Mouse (Mus musculus): ENCODE measurements around the gene Lcn12. TPM values are rescaled to one million over a fixed set of nuclear protein-coding genes. Genes with fewer than 3 reads are reported as not detected.
A peak's percentile ranks its signal among the peaks of the same experiment; 100 is the strongest.

Lcn12 gene
- not detected for polyA plus RNA-seq (2017; shearing (Covaris generic))

DNA sequence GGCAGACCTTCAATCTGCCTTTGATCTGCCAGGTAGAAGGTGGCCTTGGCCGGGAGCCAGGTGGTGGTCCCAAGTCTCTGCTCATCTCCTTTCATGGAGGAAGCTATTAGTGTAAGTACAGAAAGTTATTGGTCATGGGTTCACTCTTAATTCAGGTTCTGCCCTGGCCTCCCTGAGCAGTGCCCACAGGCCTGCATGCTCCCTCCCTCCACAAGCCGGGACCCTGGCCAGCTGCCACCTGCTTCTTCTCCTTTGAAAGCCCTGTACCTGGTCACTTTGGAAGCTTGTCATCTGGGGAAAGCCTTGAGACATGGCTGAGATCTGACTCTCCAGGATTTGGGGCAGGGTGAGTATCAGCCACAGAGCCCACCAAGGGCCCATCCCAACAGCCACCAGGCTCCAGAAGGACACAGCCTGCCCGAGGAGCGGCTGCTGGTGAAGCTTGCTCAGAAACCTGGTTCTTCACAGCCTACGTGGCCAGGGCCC lies at the start of gene Lcn12:
Gene Lcn12, minus strand, starts transcription at position 436 of the 486 bp plus-strand sequence.
- ATAC-seq, result no peak

DNA sequence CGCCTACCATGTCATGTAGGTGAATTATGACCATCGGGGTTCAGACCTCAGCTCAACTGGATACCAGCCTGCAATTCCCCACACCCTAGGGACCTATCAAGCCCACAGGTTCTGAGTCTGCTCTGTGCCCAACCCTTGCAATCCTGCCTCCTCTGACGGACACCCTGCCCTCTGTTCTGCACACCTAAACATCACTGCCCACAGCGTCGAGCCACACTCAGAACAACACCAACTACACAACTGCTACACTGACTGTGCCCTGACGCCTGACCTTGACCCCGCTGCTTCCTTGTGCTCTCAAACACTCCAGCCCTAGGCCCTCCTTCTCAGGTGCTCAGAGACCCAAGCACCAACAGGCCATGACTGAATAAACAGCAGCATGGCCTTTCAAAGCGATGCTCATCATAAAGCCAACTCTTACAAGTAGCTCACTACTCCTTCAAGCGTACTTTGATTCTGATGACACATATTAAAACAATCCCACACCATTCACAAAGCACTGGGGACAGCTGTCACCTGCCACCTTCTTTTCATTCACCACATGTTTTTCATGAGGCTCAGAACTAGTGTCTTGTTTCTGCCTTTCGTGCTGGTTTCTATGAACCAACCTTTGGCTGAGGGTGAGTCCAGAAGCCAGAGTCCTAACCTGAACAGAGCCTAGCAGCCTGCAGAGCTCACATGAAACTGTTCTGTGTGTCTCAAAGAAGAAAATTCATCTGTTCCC lies 48.1 kb upstream of the Lcn12 start:
- ATAC-seq, result no peak

DNA sequence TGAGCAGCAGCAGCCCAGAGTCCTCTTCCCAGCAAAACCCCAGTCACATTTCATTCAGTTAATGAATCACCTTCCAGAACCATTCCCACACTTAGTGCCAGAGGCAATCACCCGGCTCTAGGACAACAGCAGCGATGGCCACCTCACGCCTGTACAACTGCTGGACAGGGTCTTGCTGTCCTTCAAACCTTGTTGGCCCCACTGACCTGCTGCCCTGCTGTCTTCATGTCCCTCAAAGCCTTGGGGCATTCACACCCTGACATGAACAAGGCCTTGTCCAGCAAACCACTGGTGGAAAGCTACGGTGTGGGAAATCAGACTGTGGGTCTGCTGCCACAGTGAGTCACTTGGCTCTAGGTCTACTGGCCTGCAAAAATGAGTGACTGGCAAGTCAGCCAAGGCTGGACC lies 46.8 kb upstream of the Lcn12 start:
- ATAC-seq, result no peak

DNA sequence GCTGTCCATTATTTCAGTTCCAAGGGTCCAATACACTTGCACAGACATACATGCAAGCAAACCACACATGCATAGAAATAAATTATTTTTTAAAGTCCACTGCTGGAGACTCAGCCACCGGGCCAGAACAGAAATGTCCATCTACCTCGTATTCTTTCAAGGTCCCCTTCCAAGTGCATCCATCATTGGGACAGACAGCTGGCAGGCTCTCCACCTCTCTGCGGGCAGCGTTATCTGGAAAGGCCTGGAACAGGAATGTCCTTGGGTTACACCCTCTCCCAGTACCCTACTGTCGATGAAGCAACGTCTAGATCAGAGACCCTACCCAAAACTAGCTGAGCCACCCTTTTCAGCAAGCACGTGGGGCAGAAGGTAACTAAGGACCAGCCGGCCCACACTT lies 42.8 kb upstream of the Lcn12 start:
- ATAC-seq, result no peak

DNA sequence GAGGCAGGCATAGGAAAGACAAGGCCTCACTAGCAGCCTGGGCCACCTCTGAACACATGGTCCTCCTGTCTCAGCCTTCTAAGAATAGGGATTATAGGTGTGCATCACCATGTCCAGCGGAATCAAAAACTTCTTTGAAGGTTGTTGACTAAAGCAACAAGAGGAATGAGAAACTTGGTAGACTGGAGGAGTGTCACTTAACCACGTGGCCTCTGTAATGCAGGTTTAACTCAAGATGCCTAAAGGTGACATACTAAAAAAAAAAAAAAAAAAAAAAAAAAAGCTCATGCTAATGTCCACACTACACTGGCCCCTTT lies 41.1 kb upstream of the Lcn12 start:
- ATAC-seq, result no peak

DNA sequence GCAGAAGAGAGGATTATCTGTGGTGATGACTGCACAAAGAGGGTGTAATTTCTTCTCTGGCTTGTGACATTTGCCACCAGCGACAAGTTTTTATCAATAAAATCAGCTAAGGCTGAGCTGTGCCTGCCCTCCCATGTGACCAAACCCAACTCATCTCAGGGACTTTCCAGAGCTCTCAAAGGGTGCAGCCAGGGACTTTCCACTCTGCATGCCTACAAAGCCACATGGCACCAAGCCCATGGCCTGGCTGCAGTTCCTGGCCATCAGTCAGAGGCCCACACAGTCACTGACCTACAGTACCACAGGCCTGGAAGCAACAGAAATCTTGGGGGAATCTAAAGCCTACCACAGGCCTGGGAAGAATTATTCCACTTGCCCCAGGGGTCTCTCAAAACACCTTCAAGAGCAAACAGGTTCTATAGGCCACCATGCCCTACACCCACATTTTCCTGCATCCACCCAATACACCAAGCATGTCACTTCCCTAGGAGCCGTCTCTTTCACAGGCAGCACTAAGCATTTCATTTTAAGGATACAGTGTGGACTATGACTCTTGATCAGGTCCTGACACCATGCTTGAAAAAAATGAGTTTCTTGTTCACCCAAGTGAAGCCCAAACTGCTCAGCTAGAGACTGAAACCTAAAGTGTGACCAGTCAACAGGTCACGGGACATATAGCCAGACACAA lies 40.6 kb upstream of the Lcn12 start:
- ATAC-seq, result peak; percentile 90

DNA sequence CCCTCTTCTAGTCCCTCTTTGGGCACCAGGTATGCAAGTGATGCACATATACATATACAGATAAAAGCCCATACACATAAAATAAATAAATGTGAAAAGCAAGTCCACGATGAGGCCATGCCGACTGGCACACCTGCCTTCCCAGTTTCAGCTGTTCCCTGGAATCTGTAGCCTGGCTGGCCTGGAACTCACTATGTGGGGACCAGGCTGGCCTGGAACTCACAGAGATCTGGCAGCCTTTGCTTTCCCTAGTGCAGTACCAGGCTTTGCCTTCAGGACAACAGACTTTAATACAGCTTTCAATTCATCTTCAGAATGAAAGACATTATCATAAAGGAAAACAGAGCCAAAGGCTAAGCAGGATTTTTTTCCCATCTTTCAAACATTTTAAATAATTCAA lies 40.0 kb upstream of the Lcn12 start:
- ATAC-seq, result peak; percentile 25

DNA sequence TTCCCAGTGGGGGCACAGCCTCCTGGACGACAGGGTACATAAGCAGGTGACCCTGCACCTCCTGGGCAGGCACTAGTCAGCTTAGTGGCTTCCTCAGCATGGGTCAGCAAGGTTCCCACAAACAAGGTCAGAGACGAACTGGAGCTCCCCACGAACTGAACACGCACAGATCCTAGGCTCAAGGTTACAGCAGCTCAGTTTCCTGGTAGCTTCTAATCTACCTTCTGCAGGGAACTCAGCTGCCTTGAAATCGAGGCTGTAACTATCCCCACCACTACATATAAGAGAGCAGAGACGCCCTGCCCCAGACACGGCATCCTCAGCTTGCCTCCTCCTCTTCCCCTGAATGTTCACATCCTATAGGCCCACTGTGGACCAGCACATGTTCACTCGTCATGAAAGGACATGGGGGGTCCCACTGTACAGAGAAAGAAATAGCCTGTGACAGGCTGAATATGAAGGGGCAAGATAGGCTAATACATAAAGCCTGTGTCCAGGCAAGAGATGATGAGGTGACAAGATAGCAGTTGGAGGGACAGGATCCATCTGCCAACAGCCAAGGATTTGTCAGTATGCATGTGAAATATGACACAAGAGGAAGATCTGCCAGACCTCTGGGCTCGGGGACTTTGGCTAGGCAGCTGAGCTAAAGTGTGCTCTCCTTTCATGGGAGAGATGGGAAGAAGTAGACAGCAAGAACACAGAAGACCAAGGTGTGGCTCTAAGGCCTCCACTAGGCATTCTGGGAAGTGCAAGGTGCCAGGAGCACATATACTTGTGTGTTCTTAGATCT lies 33.0 kb upstream of the Lcn12 start:
- ATAC-seq, result no peak

DNA sequence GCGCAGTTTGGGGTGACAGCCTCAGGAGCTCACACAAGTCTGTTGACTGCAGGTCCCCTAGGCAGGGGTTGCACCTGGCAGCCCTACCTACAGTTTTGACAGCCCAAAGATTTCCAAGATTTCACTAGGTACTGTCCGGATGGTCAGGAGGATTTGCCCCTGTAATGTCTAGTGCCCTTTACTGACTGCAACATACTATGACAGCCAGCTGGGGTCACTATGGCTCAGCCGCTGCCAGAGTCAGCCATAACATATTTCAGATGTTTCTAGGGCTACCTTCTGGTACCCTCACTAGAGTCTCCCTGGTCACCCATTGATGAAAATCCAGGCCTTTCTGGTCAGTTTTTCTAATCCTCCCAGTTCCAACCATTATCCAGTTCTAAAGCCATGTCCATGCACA lies 16.2 kb upstream of the Lcn12 start:
- no peak for ATAC-seq

DNA sequence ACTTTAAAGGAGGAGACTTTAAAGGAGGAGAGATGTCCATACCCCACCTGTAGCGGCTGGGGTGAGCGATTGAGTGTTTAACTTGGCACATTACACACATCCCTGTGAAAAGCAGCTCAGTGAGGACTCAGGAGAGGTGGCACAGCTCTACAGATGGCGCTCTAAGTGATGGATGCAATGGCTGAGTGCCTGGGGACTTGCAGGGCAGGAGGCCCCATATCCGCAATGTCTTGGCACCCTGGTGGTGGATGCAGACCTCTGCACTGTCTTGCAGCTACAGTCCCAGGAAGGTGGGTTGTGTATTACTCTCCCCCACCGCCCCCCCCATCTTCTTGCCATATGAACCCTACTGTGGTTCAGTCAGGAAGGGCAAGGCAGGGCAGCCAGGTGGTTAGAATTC lies 13.3 kb upstream of the Lcn12 start:
- peak; percentile 40 for ATAC-seq

DNA sequence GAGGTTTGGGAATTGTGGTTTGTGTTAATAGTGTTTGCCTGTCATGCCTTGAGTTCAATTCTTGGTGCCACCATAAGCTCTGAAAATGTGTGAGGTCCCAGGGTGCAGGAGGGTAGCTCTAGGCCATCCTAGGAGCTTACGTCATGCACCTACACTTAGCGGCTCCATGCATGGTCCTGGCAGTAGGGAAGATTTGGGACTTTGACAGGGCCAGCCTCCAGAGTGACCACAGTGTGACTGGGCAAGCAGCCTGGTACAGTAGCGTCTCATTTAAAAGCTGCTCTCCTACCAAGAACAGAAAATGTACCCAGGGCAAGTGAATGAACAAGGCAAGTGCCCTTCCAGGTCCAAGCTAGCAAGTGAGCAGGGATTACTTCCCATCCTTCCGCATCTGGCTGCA lies 12.1 kb upstream of the Lcn12 start:
- no peak for ATAC-seq

DNA sequence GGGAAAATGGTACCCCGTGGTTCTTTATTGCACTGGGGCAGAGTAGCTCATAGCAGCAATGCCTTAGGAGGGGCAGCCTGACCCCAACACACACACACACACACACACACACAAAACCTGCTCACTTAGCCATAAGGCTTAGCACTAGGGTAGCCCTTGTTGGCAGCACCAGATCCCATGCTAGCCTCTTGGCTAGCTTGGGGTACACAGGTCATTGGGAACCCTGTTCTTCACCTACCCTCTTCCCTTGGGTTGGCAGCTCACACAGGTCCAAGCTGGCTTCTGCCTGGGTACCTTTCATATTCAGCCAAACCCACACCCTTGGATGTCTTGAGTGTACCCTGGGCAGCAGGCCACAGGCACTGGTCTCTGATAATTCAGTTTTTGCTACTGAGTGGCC lies 11.3 kb upstream of the Lcn12 start:
- no peak for ATAC-seq

DNA sequence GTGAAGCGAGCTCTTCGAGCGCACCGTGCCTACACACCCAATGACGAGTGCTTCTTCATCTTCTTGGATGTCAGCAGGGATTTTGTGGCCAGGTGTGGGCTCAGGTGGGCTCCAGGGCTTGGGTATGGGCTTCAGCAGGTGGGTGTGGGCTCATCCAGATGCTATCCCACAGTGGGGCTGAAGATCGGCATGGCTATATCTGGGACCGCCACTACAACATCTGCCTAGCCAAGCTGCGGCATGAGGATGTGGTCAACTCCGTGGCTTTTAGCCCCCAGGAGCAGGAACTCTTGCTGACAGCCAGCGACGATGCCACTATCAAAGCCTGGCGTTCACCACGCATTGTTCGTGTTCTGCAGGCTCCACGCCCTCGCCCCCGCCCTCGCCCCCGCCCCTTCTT lies 10.8 kb upstream of the Lcn12 start:
- ATAC-seq, result no peak

DNA sequence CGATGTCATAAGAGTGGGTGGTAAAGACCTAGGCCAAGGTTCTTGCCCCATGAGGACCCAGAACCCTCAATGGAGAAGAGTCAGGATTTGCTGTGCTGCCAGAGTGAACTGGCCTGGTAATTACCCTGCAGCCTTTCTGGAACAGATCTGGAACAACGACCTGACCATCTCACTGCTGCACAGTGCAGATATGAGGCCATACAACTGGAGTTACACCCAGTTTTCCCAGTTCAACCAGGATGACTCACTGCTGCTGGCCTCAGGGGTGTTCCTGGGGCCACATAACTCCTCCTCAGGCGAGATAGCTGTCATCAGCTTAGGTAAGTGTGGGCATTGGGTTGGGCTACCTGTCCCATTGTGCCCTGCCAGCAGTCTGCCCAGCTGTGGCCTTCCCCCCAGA lies 9.0 kb upstream of the Lcn12 start:
- no peak for ATAC-seq

DNA sequence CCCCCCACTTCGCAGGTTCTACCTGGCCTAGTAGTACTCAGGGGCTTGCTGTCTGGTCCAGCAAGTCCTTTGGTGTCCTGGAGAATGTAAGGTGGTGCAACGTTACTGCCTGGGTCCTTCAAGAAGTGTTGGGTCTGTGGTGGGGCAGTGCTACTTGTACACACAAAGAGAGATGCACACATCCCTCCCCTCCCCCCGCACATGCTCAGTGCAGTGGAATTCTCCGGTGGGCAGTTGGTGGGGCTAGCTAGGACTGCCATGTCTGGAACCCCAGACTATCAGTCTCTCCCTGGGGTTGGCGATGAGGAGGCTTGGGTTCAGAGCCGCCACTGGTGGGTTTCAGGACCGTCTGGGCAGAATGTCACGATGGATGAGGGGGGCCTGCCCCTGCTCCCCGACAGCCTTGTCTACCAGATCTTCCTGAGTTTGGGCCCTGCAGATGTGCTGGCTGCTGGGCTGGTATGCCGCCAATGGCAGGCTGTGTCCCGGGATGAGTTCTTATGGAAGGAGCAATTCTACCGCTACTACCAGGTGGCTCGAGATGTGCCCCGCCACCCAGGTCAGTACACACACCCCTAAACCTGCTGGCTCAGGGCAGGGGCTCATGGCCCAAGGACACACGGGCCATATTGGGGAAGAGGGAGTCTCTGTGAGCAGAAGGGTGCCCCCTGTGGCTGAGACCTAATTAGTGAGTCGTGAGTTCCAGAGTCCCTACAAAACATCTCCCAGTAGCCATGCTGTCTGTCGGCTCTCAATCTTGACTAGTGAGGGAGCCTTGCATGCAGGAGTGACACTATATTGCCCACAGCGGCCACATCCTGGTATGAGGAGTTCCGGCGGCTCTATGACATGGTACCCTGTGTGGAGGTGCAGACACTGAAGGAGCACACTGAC lies 8.1 kb upstream of the Lcn12 start, which contains the start of gene C8g:
Gene C8g, minus strand, starts transcription at position 127 of the 894 bp plus-strand sequence.
- ATAC-seq, result no peak

DNA sequence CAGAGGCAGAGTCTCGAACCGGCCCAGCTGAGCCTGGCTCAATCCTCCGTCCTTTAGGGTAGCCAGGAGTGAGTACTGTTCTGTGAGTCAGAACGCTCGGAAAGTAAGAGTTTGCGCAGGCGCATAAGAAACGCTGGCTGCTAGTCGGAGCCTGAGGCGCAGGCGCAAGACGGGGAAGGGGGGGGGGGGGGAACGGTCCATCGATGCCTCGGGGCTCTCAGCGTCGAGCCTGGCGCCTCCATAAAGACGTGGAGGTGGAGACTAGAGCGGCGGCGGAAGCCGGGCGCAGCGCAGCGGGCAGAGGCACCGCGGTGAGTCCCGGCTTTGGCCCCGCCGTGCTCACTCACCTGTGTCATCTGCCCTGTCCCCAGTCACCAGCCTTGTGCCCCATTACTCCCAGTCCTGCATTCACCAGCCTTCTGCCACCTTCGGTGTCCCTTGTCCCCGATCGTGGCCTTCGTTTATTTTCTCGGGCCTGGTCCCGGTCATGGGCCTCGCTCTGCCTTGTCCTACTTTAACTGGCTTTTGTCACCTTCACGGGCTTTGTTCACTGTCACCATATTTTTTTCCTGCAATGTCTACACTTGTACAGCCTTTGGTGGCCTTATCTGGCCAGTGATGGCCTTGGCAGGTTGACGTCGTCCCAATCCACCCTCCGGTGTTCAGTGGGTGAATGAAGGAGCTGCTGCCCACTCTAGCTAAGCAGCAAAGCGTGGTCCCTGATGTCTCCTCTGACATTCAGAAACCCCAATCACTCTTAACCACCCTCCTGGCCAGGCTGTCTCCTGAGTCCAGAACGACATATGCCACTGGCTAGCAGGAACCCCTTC lies 7.1 kb upstream of the Lcn12 start, which contains the start of gene Fbxw5:
Gene Fbxw5, plus strand, starts transcription at position 175 of the 830 bp plus-strand sequence.
- peak; percentile 82 for ATAC-seq

DNA sequence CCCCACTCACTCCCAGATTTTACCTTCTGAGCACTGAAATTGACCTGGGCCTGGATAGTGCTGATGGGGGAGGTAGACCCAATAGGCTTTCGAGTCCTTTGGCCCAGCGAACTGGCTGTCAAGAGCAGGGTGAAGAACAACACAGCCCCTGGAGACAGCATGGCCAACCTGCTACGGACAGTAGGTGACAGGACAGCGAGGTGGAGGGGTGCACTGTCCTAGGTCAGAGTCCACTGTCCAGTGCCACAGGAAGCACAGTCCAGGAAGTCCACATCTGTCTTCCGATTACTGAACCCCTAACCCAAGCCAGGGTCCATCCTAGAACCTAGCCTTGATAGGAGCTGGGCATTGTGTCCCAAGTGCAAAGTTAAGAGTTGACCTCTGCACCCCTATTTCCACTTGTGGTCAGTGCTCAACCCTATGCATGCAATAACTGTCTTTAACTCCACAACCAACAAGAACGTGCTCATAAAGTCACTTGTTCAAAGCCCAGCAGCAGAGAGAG lies 6.4 kb upstream of the Lcn12 start:
- ATAC-seq, result no peak

DNA sequence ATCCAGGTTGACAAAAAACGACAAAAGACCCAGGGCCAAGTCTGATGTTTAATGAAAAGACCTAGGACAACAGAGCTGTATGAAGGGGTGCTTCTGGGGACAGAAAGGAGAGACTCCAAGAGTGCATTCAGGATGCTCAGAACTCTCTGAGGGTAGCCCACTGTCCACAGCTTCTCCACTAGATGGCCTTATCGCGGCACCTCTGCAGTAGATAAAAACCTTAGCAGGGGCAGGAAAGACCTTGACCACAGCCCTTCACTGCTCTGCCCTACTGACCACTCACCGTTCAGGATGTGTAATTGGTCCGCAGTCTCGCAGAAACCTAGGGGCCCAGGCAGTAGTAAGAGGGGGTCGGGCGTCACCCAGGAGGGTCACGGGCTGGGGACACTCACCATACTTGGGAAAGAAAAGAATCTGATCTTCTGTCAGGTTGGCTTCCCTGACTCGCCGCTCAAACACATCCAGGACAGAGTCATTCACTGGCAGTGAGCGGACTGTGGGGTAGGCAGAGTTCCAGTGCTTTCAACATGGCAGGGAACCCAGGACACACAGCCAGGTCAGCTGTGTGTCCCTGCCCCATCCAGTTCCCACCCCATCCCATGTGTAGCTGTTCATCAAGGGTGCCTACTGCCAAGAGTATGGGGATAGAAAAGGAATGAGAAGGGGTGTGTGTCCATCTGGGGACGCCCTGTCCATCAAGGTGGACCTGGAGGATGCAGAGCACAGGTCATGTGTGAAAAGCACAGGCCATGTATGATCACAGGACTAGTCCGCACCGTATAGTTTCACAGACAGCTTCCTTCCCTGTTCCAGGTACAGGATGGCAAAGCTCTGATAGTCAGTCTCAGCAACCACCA lies 5.1 kb upstream of the Lcn12 start:
- ATAC-seq, result no peak

DNA sequence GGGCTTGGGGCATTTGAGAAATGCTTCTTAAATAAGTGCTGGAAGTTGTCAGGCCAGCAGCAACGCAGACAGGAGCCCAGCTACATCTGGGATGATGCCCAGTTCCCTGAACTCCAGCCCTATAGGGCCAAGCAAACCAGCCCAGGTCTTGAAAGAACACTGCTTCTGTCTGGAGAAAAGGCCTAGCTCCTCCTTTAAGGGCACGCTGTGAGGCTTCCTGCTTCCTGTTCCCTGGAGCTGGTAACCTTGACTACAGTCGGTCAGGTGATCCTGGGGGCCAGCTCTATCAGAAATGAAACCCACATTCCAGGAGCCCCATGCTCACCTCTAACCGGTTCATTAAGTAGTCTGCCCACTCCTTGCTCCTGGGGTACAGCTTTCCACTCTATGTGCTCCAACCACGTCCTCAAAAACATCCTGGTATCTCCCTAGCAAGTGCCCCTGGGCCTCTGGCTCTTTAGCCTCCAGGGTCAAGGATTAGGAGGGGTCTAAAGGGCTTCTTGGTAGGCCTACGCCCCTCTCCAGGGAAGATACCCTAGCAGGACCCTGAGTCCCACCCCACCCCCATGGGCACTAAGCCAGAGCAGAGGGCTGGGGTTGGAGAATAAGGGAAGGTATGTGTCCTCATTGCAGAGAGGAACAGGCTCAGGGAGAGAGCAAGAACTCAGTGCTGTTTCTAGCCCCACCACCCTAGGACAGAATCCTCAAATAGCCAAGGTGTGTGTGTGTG lies 4.3 kb upstream of the Lcn12 start:
- ATAC-seq, result no peak

DNA sequence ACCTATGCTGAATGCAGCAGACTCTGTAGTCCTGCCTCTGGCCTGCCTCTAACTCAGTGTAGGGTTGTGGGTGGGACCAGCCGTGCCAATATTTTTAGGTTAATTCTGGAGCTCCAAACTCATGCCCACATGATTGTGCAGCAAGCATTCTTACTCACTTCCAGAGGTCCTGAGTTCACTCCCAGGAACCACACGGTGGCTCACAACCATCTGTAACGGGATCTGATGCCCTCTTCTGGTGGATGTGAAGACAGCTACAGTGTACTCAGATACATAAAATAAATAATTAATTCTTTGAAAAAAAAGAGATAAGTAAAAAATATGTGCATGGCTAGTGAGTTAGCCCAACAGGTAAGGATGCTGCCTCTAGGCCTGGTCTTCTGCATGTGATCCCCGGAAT lies 2.8 kb upstream of the Lcn12 start:
- no peak for ATAC-seq
